Mouse (Mus musculus): ENCODE measurements around the gene Gm28048. TPM values are rescaled to one million over a fixed set of nuclear protein-coding genes. Genes with fewer than 3 reads are reported as not detected.

Gene Gm28048
- polyA plus RNA-seq, 1 experiment from 2014 or later = 3.2 TPM

- DNase-seq (ENCODE audit: low spot score) (no peak), ATAC-seq (ENCODE audit: low FRiP score) (no peak)
- Histone ChIP-seq H3K36me3 (replicated peaks; ENCODE audit: control insufficient read depth, insufficient read depth) (no peaks in the 10 kb centered on the region), H3K27me3 (ENCODE audit: control insufficient read depth, insufficient read depth, low read length) (no peaks in the 10 kb centered on the region), H3K4me3 (replicated peaks; ENCODE audit: low read length) (no peak overlapping the region), H3K4me2 (replicated peaks) (no peak overlapping the region), H3K9me3 (ENCODE audit: control insufficient read depth, low read length) (0 out of 2 replicates have a peak, but pooled peaks cover 11% of the 10 kb centered on the region), H3K27ac (no peak overlapping the region), H3K9ac (no peak overlapping the region), H3K4me1 (replicated peaks; ENCODE audit: control insufficient read depth, insufficient read depth, low read length) (no peaks in the 10 kb centered on the region)
- 79% methylated on average over 4 of the region's 4 CpGs for WGBS
Measured at GRCm38 (mm10) chr11:22964401-22964800, 17.5 kb downstream of the Gm28048 start.

- ATAC-seq (ENCODE audit: low FRiP score) = no peak
Measured at GRCm38 (mm10) chr11:22962101-22962500, 19.8 kb downstream of the Gm28048 start.

GRCm38 (mm10) chr11:22957791-22958374 lies 24.0 kb downstream of the Gm28048 start:
- Histone ChIP-seq H3K27me3 (ENCODE audit: control insufficient read depth, insufficient read depth, low read length) (no peaks in the 10 kb centered on the region), H3K9ac (no peak overlapping the region), H3K4me2 (replicated peaks) (no peak overlapping the region), H3K4me3 (replicated peaks; ENCODE audit: low read length) (no peak overlapping the region), H3K36me3 (replicated peaks; ENCODE audit: control insufficient read depth, insufficient read depth) (peaks cover 5% of the 10 kb centered on the region; the same call in 1 of the 2 replicates), H3K4me1 (replicated peaks; ENCODE audit: control insufficient read depth, insufficient read depth, low read length) (no peaks in the 10 kb centered on the region), H3K27ac (no peak overlapping the region), H3K9me3 (ENCODE audit: control insufficient read depth, low read length) (no peaks in the 10 kb centered on the region)
- no peak for DNase-seq (ENCODE audit: low spot score)
- ATAC-seq (ENCODE audit: low FRiP score) = no peak
- 97% methylated on average over 4 of the region's 4 CpGs for WGBS

More at GRCm38 (mm10) chr11:22962101-22962500, 19.8 kb downstream of the Gm28048 start:
- DNase-seq (ENCODE audit: low spot score) = no peak
- Histone ChIP-seq H3K9ac (no peak overlapping the region), H3K9me3 (ENCODE audit: control insufficient read depth, low read length) (no peaks in the 10 kb centered on the region), H3K27ac (no peak overlapping the region), H3K4me2 (replicated peaks) (no peak overlapping the region), H3K27me3 (ENCODE audit: control insufficient read depth, insufficient read depth, low read length) (no peaks in the 10 kb centered on the region), H3K4me3 (replicated peaks; ENCODE audit: low read length) (no peak overlapping the region), H3K4me1 (replicated peaks; ENCODE audit: control insufficient read depth, insufficient read depth, low read length) (no peaks in the 10 kb centered on the region), H3K36me3 (replicated peaks; ENCODE audit: control insufficient read depth, insufficient read depth) (no peaks in the 10 kb centered on the region)
- WGBS = 96% methylated on average over 1 of the region's 1 CpGs

GRCm38 (mm10) chr11:22956830-22957229 lies 25.1 kb downstream of the Gm28048 start:
- Histone ChIP-seq H3K4me3 (replicated peaks; ENCODE audit: low read length) (no peak overlapping the region), H3K4me1 (replicated peaks; ENCODE audit: control insufficient read depth, insufficient read depth, low read length) (no peaks in the 10 kb centered on the region), H3K9me3 (ENCODE audit: control insufficient read depth, low read length) (no peaks in the 10 kb centered on the region), H3K4me2 (replicated peaks) (no peak overlapping the region), H3K27ac (no peak overlapping the region), H3K36me3 (replicated peaks; ENCODE audit: control insufficient read depth, insufficient read depth) (peaks cover 5% of the 10 kb centered on the region; the same call in 1 of the 2 replicates), H3K27me3 (ENCODE audit: control insufficient read depth, insufficient read depth, low read length) (no peaks in the 10 kb centered on the region), H3K9ac (no peak overlapping the region)
- WGBS = 81% methylated on average over 4 of the region's 4 CpGs
- no peak for DNase-seq (ENCODE audit: low spot score)
- ATAC-seq (ENCODE audit: low FRiP score) = no peak

- H3K4me3 ChIP-seq (replicated peaks; ENCODE audit: low read length) = no peak overlapping the region
- 95% methylated on average over 6 of the region's 6 CpGs for WGBS
- H3K27me3 ChIP-seq (ENCODE audit: control insufficient read depth, insufficient read depth, low read length) = no peaks in the 10 kb centered on the region
- H3K9ac ChIP-seq = no peak overlapping the region
- peaks cover 5% of the 10 kb centered on the region; the same call in 1 of the 2 replicates for H3K36me3 ChIP-seq (replicated peaks; ENCODE audit: control insufficient read depth, insufficient read depth)
- no peaks in the 10 kb centered on the region for H3K9me3 ChIP-seq (ENCODE audit: control insufficient read depth, low read length)
- H3K4me1 ChIP-seq (replicated peaks; ENCODE audit: control insufficient read depth, insufficient read depth, low read length) = no peaks in the 10 kb centered on the region
- H3K4me2 ChIP-seq (replicated peaks) = no peak overlapping the region
- no peak overlapping the region for H3K27ac ChIP-seq
- no peak for DNase-seq (ENCODE audit: low spot score)
- ATAC-seq (ENCODE audit: low FRiP score) = no peak
Measured at GRCm38 (mm10) chr11:22956346-22956745, 25.5 kb downstream of the Gm28048 start.

- H3K4me1 ChIP-seq (replicated peaks; ENCODE audit: control insufficient read depth, insufficient read depth, low read length) = no peaks in the 10 kb centered on the region
- no peaks in the 10 kb centered on the region for H3K9me3 ChIP-seq (ENCODE audit: control insufficient read depth, low read length)
- no peaks in the 10 kb centered on the region for H3K27me3 ChIP-seq (ENCODE audit: control insufficient read depth, insufficient read depth, low read length)
- WGBS = 88% methylated on average over 7 of the region's 7 CpGs
- H3K36me3 ChIP-seq (replicated peaks; ENCODE audit: control insufficient read depth, insufficient read depth) = peaks cover 5% of the 10 kb centered on the region; the same call in 1 of the 2 replicates
- no peak overlapping the region for H3K27ac ChIP-seq
- H3K4me3 ChIP-seq (replicated peaks; ENCODE audit: low read length) = no peak overlapping the region
- no peak for DNase-seq (ENCODE audit: low spot score)
- H3K9ac ChIP-seq = no peak overlapping the region
- H3K4me2 ChIP-seq (replicated peaks) = no peak overlapping the region
- ATAC-seq (ENCODE audit: low FRiP score) = no peak
Measured at GRCm38 (mm10) chr11:22952668-22953067, 29.2 kb downstream of the Gm28048 start.

GRCm38 (mm10) chr11:22950131-22950530 lies 31.8 kb downstream of the Gm28048 start:
- no peaks in the 10 kb centered on the region for H3K36me3 ChIP-seq (replicated peaks; ENCODE audit: control insufficient read depth, insufficient read depth)
- no peak for DNase-seq (ENCODE audit: low spot score)
- H3K4me1 ChIP-seq (replicated peaks; ENCODE audit: control insufficient read depth, insufficient read depth, low read length) = no peaks in the 10 kb centered on the region
- H3K9ac ChIP-seq = no peak overlapping the region
- no peak overlapping the region for H3K4me3 ChIP-seq (replicated peaks; ENCODE audit: low read length)
- H3K4me2 ChIP-seq (replicated peaks) = no peak overlapping the region
- 88% methylated on average over 6 of the region's 6 CpGs for WGBS
- no peaks in the 10 kb centered on the region for H3K27me3 ChIP-seq (ENCODE audit: control insufficient read depth, insufficient read depth, low read length)
- no peaks in the 10 kb centered on the region for H3K9me3 ChIP-seq (ENCODE audit: control insufficient read depth, low read length)
- no peak for ATAC-seq (ENCODE audit: low FRiP score)
- H3K27ac ChIP-seq = no peak overlapping the region

- Histone ChIP-seq H3K36me3 (replicated peaks; ENCODE audit: control insufficient read depth, insufficient read depth) (no peaks in the 10 kb centered on the region), H3K27me3 (ENCODE audit: control insufficient read depth, insufficient read depth, low read length) (no peaks in the 10 kb centered on the region), H3K4me1 (replicated peaks; ENCODE audit: control insufficient read depth, insufficient read depth, low read length) (no peaks in the 10 kb centered on the region), H3K9me3 (ENCODE audit: control insufficient read depth, low read length) (no peaks in the 10 kb centered on the region), H3K4me2 (replicated peaks) (no peak overlapping the region), H3K9ac (no peak overlapping the region), H3K4me3 (replicated peaks; ENCODE audit: low read length) (no peak overlapping the region), H3K27ac (no peak overlapping the region)
- DNase-seq (ENCODE audit: low spot score) = no peak
- WGBS = 74% methylated on average over 1 of the region's 1 CpGs
- no peak for ATAC-seq (ENCODE audit: low FRiP score)
Measured at GRCm38 (mm10) chr11:22949101-22949500, 32.8 kb downstream of the Gm28048 start.

GRCm38 (mm10) chr11:22938983-22939382 lies 42.9 kb downstream of the Gm28048 start:
- H3K36me3 ChIP-seq (replicated peaks; ENCODE audit: control insufficient read depth, insufficient read depth) = no peaks in the 10 kb centered on the region
- DNase-seq (ENCODE audit: low spot score) = no peak
- no peak for ATAC-seq (ENCODE audit: low FRiP score)

More at GRCm38 (mm10) chr11:22938983-22939382, 42.9 kb downstream of the Gm28048 start:
- no peaks in the 10 kb centered on the region for H3K4me1 ChIP-seq (replicated peaks; ENCODE audit: control insufficient read depth, insufficient read depth, low read length)
- no peaks in the 10 kb centered on the region for H3K9me3 ChIP-seq (ENCODE audit: control insufficient read depth, low read length)
- 95% methylated on average over 2 of the region's 2 CpGs for WGBS
- H3K27me3 ChIP-seq (ENCODE audit: control insufficient read depth, insufficient read depth, low read length) = no peaks in the 10 kb centered on the region
- no peak overlapping the region for H3K4me2 ChIP-seq (replicated peaks)
- no peak overlapping the region for H3K4me3 ChIP-seq (replicated peaks; ENCODE audit: low read length)
- no peak overlapping the region for H3K9ac ChIP-seq
- H3K27ac ChIP-seq = no peak overlapping the region
